Mouse (Mus musculus) MEL (cell line): ENCODE data around the gene Haus8.
"Not testable (repeated sequence)": the region's sequence is repeated elsewhere in the genome, so short reads cannot be mapped to it uniquely, and the experiment has no call there.

ENCODE experiments used
- CTCF ChIP-seq, 3 experiments: IDR thresholded peaks in 2 of 3; conservative IDR thresholded peaks in 1 of 3; 2 replicates each; pipeline ENCODE4 v1.5.1; 2011 to 2012; ENCODE audit warnings: low read length in 3 of 3, low read depth in 2 of 3, mild to moderate bottlenecking in 2 of 3, improper control_type of control experiment in 1 of 3, inconsistent platforms in 1 of 3, mixed read lengths in 1 of 3, moderate library complexity in 1 of 3; ENCODE audit not compliant: control insufficient read depth in 1 of 3, insufficient read depth in 1 of 3, poor library complexity in 1 of 3, severe bottlenecking in 1 of 3
- E2F4 ChIP-seq: IDR thresholded peaks from 2 replicates; pipeline ENCODE4 v1.6.1; 2011; ENCODE audit warnings: low read depth, low read length, improper control_type of control experiment, borderline replicate concordance
- MAFK ChIP-seq: IDR thresholded peaks from 2 replicates; pipeline ENCODE4 v1.6.1; 2011; ENCODE audit warnings: low read depth, mild to moderate bottlenecking, low read length, improper control_type of control experiment, borderline replicate concordance
- MAZ ChIP-seq: IDR thresholded peaks from 2 replicates; pipeline ENCODE4 v1.6.1; 2012; ENCODE audit warnings: low read depth, mild to moderate bottlenecking, inconsistent platforms, low read length, improper control_type of control experiment
- MYB ChIP-seq: IDR thresholded peaks from 2 replicates; pipeline ENCODE4 v1.6.1; 2011; ENCODE audit warnings: mild to moderate bottlenecking, low read depth, low read length, improper control_type of control experiment
- POLR2A ChIP-seq, 2 experiments: IDR thresholded peaks; 2 replicates each; pipeline ENCODE4 v1.6.1; 2011 to 2012; ENCODE audit warnings: low read length in 2 of 2, mild to moderate bottlenecking in 2 of 2, control low read depth in 1 of 2, improper control_type of control experiment in 1 of 2, low read depth in 1 of 2, moderate library complexity in 1 of 2; ENCODE audit not compliant: control insufficient read depth in 1 of 2, insufficient read depth in 1 of 2, poor library complexity in 1 of 2
- POLR2AphosphoS5 ChIP-seq: IDR thresholded peaks from 2 replicates; pipeline ENCODE4 v1.6.1; 2012; ENCODE audit warnings: low read depth, borderline replicate concordance, mild to moderate bottlenecking, inconsistent platforms, low read length, moderate library complexity, mixed read lengths
- RAD21 ChIP-seq: IDR thresholded peaks from 2 replicates; pipeline ENCODE4 v1.6.1; 2011; ENCODE audit warnings: mild to moderate bottlenecking, low read depth, low read length, improper control_type of control experiment
- TBP ChIP-seq: IDR thresholded peaks from 2 replicates; pipeline ENCODE4 v1.8.0; 2011; ENCODE audit warnings: low read depth, low read length, improper control_type of control experiment
- ZC3H11A ChIP-seq: IDR thresholded peaks from 2 replicates; pipeline ENCODE4 v1.6.1; 2012; ENCODE audit warnings: low read depth, mild to moderate bottlenecking, inconsistent platforms, low read length, improper control_type of control experiment

DNA sequence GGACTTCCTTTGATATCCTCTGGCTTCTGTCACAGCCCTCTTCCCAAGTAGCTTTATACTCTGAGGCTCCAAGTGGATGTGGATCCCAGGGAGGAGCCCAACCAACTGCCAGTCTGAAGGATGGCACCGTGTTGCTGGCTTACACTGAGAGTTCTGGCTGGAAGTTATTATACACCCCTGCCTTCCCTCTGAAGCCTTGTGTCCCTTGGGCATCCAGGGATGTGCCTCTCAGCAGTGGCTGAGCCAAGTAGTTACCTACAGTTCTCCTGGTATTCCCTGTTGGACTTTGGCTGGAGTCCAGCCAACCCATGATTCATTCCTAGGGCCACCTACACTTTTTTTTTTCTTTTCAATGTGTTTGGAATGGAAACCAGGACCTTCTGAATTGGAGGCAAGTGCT lies 9.0 kb upstream of the Haus8 start:
- not testable (repeated sequence) for TF ChIP-seq POLR2AphosphoS5; CTCF (IDR thresholded peaks at IDR 0.05 in 2 of 3, conservative IDR thresholded peaks at IDR 0.05 in 1 of 3; ENCODE audit: control insufficient read depth in 1 of 3, insufficient read depth in 1 of 3, low read depth in 2 of 3, low read length in 3 of 3, poor library complexity in 1 of 3, severe bottlenecking in 1 of 3); ZC3H11A; POLR2A (IDR thresholded peaks at IDR 0.05; ENCODE audit: control insufficient read depth in 1 of 2, insufficient read depth in 1 of 2, low read depth in 1 of 2, low read length in 2 of 2, poor library complexity in 1 of 2); MAZ; MAFK; RAD21; TBP; MYB; E2F4
